Mouse (Mus musculus): Measurements from ENCODE around the gene Fbxl14. TPM values are rescaled to one million over a fixed set of nuclear protein-coding genes. Genes with fewer than 3 reads are reported as not detected.
"Not testable (repeated sequence)": the region's sequence is repeated elsewhere in the genome, so short reads cannot be mapped to it uniquely, and the experiment has no call there.

Gene Fbxl14
- total RNA-seq, 2 experiments from 2014 or later: 25.3 to 26.8 TPM

DNA sequence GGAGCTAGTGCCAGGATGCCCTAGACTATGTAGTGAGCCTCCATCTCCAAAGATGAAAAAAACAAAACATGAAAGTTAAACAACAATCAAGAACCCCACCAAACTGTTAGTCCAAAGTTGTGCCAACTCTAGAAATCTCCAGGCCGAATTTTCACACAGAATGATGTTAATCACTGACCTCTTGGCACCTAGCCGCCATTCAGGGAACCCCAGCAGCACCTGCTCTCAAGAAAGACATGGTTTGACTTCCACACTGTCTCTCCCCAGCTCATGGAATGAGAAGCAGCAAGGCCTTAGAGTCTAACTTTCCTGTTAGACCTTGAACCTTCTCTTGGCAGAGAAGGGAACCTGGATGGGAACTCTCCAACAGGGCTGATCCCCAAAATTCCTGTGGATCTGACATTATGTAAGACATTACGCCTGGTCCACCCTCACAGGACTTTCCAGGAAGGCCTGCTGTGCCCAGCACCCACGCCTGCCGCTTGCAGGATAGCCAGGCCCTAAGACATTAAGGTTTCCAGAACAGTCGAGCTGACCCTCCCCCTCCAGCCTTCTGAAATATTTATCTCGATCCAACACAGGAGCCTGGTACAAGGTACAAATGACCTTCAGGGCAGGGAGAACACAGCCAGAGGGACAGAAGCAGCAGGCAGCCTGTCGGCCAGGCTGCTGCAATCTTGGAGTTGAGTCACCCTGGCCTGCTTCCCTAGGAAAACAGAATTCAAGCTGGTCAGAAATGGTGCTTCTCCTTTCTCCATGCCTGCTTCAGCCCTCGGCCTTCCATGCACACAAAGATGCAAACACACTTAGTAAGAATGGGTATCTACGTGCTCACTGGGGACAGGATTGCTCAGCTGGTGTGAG lies 12.3 kb upstream of the Fbxl14 start:
- DNase-seq (ENCODE audit: low spot score in 2 of 2): no peak
- intact Hi-C loops (cut with DNase I): no loop called here

DNA sequence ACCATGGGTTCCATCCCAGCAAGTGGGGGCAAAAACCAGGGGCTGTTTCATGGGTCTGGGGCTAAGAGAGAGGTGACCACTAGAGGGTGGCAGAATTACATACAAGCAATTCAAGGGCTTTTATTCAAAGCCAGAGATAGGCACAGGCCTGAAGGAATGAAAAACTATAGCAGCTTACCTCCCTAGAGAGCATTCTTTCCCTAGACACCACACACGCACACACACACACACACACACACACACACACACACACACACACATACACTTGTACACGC lies 11.7 kb upstream of the Fbxl14 start:
- intact Hi-C loops (cut with DNase I): no loop called here
- DNase-seq (ENCODE audit: low spot score in 2 of 2): no peak

DNA sequence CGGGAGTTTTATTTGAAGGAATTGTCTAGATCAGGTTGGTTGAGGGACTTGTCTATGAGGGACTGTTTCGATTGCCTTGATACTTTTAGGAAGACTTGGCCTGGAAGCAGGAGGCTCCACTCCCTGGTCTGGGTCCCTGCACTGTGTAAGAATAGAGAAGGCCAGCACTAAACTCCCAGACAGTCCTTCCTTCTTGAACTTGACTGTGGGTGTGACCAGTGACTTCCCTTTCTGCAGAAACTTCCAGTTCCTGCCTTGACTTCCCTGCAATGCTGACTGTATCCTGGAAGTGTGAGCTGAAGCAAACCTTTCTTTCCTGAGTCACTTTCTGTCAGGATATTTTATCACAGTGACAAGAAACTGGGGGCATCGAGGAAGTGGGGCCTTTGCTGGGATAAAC lies 8.7 kb upstream of the Fbxl14 start:
- no peak for DNase-seq (ENCODE audit: low spot score in 2 of 2)
- intact Hi-C loops (cut with DNase I): no loop called here

DNA sequence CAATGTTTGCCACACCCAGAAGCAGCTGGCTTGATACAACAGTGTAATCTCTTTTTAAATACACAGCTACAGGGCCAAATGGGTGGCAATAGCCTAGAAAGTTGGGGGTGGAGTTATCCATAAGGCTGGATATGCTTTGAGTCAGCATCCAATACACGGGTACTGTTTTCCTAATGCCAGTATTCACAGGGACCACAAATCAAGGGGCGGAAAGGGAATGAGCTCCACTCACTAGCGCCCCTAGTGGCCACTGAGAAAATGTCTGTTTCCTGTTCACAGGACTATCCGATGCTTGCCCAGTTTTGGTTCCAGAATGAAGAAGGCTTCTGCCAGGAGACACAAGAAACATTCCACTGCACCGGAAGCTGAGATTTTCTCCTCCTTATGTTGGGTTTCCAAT lies 7.3 kb upstream of the Fbxl14 start:
- DNase-seq (ENCODE audit: low spot score in 2 of 2): peak; percentile 52 to 62
- intact Hi-C loops (cut with DNase I): no loop called here

DNA sequence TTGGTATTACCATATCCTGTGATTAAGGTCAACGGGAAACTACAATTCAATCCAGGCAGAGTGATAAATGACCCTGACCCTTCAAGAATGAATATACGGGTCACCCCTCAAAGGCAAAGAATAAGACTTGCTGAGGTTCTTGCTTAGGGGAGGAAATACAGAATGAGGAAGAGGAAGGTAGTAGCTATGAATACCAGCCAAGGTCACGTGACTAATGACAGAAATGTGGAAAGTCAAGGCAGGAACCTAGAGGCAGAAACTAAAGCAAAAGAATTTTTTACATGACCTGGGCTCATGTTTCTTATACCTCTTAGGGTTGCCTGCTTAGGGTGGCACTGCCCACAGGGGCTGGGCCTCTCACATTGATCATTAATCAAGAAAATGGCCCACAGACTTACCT lies 6.8 kb upstream of the Fbxl14 start:
- intact Hi-C loops (cut with DNase I): no loop called here

DNA sequence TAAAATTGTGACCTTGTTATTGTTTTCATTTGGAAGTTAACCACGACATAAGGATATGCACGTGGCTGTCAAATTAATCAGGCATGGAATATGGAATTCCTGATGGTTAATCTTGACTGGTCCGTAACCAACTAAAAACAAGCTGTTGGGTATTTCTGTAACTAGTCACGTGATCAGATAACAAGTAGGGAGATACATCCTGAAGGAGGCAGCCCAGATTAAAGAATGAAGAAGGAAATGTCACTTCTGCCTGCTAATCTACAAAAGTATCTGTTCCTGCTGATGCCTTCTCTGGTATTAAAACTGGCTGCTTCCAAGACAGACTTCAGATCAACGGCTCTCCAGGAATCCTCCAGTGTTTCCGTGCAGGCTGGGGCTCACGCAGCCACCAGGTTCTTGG lies 6.0 kb upstream of the Fbxl14 start:
- no peak for DNase-seq (ENCODE audit: low spot score in 2 of 2)
- intact Hi-C loops (cut with DNase I): no loop called here

More for the DNA sequence above, 6.8 kb upstream of the Fbxl14 start:
- no peak for DNase-seq (ENCODE audit: low spot score in 2 of 2)

DNA sequence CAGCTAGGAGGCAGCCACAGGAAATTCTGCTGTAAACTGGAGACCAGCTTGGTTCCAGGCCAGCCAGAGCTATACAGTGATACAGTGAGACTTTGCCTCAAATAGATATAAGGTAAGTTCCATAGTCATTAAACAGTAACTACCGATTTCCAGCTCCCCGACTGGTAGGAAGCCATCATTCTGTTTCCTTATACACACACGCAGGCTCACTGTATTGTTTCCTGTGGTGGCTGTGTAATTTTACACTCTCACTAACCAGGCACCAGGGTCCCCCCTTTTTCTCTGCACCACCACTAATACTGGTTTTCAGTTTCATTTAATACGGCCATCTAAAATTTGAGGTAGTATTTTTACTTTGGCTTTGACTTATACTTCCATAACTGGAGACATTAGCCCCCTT lies 5.5 kb upstream of the Fbxl14 start:
- DNase-seq (ENCODE audit: low spot score in 2 of 2): no peak
- intact Hi-C loops (cut with DNase I): no loop called here

DNA sequence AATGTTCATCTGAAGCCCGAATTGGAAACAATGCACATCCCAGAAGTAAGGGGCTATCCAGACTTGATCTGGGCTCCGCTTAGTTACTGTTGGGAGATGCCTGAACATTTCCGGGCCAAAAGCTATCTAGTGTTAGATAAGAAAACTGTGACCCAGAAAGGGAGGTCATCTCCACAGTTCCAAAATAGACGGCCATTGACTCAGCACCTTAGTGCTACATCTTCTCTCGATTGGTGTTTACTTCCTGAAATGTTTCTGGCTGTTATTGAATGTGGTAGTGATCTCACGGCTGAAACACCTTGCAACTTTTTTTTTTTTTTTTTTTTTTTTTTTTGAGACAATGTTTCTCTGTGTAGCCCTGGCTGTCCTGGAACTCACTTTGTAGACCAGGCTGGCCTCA lies 3.5 kb upstream of the Fbxl14 start:
- no peak for DNase-seq (ENCODE audit: low spot score in 2 of 2)
- intact Hi-C loops (cut with DNase I): no loop called here

DNA sequence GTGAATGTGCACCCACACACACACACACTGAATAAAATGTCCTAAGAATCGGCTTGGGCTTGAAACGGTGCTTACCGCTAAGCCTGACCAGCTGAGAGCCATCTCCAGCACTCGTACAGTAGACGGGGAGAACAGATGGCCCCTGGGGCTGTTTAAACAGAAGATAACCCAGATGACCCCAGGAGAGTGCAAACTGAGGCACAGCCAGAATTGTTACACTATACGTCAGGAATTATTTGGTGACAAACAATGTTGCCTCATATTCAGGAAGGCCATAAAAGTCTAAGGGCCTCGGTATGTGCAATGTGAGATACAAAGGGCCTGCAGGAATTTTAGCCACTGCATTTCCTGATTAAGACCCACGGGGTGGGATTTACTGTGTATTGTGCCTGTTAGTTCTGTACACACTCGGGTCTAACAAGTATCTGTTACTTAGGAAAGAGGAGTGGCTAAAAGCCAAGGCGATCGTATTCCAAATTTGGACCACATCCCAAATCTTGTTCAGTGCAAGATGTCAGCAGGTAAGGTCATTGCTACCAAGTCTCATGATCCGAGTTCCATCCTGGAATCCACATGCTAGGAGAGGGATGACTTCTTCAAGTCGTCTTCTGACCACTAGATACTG lies 1.7 kb upstream of the Fbxl14 start:
- DNase-seq (ENCODE audit: low spot score in 2 of 2): no peak
- intact Hi-C loops (cut with DNase I): no loop called here

DNA sequence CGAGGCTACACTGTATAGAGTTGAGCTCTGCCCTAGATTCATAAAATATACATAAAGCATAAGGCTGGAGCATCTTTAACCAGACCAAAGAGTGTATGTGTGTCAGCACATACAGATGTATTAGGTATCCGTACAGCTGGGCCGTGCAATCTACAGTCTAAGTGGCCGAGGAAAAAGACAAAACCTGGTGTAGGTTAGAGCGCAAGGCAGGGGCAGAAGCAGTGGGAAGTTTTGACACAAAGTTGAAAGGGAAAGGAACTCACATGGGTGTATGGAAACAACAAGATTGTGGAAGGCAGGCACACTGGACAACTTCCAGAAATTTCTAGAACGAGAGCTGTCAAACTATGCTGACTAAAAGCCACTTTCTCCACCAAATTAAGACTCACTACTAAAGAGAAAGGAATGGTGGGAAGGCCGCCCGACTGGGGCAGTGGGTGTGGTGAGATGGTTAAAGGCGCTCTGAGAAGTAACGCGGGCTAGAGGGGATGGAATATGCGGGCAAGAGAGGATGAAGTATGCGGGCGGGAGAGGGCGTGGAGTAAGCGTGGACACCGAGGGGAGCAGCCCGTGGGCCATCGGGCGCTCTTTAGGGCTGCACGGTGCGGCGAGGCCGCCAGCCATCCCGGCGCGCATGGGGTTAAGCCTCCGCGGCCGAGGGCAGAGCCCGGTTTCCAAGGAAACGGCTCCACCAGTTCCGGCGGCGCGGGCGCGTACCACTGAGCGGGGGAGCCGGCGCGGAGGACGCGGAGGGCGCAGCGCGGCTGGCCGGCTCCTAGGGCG lies 717 bp upstream of the Fbxl14 start:
- peak; percentile 78 to 86 for DNase-seq (ENCODE audit: low spot score in 2 of 2)
- intact Hi-C loops (cut with DNase I): no loop called here

DNA sequence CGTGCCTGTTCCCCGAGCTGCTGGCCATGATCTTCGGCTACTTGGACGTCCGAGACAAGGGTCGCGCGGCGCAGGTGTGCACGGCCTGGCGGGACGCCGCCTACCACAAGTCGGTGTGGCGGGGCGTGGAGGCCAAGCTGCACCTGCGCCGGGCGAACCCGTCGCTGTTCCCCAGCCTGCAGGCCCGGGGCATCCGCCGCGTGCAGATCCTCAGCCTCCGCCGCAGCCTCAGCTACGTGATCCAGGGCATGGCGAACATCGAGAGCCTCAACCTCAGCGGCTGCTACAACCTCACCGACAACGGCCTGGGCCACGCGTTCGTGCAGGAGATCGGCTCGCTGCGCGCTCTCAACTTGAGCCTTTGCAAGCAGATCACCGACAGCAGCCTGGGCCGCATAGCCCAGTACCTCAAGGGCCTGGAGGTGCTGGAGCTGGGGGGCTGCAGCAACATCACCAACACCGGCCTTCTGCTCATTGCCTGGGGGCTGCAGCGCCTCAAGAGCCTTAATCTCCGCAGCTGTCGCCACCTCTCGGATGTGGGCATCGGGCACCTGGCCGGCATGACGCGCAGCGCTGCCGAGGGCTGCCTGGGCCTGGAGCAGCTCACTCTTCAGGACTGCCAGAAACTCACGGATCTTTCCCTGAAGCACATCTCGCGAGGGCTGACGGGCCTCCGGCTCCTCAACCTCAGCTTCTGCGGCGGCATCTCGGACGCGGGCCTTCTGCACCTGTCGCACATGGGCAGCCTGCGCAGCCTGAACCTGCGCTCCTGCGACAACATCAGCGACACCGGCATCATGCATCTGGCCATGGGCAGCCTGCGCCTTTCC lies 623 bp downstream of the Fbxl14 start:
- peak; percentile 50 to 72 for DNase-seq (ENCODE audit: low spot score in 2 of 2)
- intact Hi-C loops (cut with DNase I): loop anchor here (10.0 kb wide), 3 partner anchors 315 to 815 kb away; partner anchors contain the start of genes B4galnt3 and D330020A13Rik

DNA sequence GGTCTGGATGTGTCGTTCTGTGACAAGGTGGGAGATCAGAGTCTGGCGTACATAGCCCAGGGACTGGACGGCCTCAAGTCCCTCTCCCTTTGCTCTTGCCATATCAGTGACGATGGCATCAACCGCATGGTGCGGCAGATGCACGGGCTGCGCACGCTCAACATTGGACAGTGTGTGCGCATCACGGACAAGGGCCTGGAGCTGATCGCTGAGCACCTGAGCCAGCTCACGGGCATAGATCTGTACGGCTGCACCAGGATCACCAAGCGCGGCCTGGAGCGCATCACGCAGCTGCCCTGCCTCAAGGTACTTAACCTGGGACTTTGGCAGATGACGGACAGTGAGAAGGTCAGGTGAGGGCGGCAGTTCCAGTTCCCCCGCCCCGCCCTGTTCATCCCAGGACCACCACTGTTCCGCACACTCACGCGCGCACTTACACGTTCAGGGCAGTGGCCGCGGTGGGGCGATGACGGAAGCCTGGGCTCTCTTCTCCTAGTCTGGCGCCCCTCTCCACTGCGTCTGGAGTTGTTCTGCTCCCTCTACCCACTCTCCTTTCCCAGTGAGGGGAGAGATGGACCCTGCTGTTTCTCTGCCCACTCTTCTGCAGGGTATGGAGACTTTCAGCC lies 1.4 kb downstream of the Fbxl14 start:
- DNase-seq (ENCODE audit: low spot score in 2 of 2): peak in 1 of 2 experiments; percentile 34
- intact Hi-C loops (cut with DNase I): loop anchor here (10.0 kb wide), 3 partner anchors 314 to 814 kb away; partner anchors contain the start of genes B4galnt3 and D330020A13Rik

DNA sequence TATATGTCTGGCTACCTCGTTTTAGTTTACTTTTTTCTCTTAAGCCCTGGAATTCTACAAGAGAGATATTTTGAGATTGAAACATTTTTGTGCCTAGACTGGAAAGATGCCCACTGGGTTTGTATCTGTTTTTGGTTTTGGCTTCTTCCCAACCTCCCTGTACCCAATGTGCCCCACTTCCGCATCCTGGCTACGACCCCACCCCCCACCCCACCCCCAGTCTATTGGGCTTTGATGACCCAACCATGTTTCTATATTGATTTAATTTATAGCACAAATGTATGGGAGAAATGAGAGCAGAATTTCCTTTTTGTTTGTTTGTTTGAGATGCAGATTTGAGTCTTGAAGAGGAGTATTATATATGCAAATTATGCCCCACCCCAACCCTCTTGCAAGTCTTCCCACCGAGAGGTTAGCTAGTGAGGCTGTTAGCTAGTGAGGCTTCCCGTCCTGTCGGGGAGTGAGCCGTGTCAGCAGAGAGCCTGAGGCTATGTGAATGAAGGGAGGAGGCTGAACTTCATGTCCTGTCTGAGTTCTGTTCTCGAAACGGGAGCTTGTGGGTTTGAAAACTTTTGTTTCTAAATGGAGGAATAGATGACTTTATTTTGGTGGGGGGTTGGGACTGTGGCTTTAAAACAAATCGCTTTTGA lies 2.4 kb downstream of the Fbxl14 start:
- intact Hi-C loops (cut with DNase I): loop anchor here (10.0 kb wide), 3 partner anchors 313 to 813 kb away; partner anchors contain the start of genes B4galnt3 and D330020A13Rik
- not testable (repeated sequence) for DNase-seq (ENCODE audit: low spot score in 2 of 2)

DNA sequence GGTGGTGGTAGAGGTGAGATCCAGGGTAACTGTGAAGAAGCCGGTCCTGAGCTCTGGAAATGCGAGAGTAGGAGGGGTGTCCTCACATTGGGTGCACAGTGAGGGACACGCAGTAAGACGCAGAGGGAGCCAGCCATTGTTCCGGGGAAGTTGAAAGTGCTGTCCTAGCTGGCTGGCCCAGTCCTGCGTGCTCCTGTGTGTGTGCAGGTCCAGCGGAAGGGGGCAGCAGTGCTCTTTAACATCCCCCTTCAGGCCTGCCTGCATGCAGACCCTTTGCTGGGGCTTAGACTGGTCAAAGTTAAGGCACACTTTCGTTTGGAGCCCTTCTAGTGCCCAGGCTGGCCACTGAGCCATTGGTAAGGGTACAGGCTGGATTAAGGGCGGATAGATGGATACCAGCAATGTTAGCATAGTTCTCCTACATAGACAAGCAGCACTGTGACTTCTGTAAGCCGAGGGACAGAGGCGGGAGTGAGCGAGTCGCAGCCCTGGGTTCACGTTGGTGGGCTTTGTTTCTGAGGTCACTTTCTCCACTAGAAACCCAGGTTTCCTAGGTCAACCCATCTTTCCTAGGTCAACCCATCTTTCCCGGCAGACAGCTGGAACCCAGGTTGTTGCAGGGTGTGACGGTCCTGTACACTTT lies 3.6 kb downstream of the Fbxl14 start:
- intact Hi-C loops (cut with DNase I): loop anchor here (10.0 kb wide), 3 partner anchors 312 to 812 kb away; partner anchors contain the start of genes B4galnt3 and D330020A13Rik
- peak; percentile 40 to 50 for DNase-seq (ENCODE audit: low spot score in 2 of 2)

DNA sequence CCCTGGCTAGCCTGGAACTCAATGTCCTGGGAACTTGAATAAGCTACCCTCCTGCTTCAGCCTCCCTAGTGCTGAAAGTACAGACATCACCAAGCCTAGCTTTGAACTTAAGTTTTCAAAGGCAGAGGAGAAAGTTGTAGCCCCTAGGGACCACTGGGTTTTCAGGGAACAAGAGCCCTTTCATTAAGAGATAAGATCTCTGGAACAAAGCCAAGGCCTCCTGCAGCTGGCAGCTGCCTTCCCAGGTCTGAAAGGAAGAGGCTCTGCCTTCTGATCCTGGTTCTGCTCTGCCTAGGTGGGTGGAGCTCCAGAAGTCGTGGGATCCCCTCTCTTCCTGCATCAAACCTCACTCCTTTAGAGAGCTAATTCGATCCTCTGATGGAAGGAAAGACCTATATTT lies 6.0 kb downstream of the Fbxl14 start:
- DNase-seq (ENCODE audit: low spot score in 2 of 2): no peak

DNA sequence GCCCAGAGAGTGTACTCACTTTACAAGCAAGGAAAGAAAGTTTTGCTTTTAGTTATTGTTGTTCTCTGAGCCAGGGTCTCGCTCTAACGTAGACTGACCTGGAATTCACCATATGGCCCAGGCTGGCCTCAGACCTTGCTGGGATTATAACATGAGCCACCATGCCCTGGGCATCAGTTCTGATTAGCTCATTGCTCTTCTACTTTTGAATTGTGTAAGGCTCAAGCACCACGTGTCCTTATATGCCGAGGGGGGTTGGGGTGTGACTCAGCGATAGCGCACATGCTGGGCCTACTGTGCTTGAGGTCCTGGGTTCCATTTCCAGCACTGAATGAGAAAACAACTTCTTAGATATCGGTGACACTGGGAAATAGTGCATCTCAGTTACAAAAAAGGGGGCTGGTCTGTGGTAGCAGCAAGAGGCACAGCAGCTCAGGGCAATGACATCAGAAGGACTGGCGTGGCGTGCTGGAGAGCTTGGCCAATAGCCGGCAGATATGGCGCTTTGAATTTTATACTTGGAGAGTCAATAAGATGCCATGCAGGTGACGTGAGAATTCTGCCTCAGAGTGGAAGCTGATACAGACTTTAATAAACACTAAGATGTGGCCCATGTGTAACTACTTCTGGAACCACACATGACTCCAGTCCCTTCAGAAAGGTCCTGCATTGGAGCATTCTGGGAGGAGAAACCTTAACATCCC lies 7.1 kb downstream of the Fbxl14 start:
- intact Hi-C loops (cut with DNase I): loop anchor here (5.0 to 10.0 kb wide), 6 partner anchors 308 to 808 kb away; partner anchors contain the start of genes B4galnt3, D330020A13Rik, Rad52 and Wnk1
- DNase-seq (ENCODE audit: low spot score in 2 of 2): no peak

More for the DNA sequence above, 6.0 kb downstream of the Fbxl14 start:
- intact Hi-C loops (cut with DNase I): loop anchor here (5.0 to 10.0 kb wide), 6 partner anchors 309 to 809 kb away; partner anchors contain the start of genes B4galnt3, D330020A13Rik, Rad52 and Wnk1

DNA sequence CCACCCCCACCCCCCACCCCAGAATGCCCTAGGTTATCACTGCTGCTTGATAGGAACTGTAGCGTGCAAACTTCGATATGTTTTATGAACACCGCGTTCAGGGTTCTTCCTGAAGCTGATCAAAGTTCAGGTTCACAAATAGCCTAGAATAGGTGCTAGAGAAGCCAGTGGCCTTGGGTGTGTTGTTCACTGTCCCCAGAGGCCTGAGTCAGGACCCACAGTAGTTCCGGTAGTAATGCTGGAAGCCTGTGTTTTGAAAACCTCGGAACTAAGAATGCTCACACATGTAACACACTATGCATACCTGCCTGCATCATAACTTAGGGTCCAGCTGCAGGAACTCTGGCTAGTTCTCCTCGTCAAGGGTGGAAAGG lies 7.6 kb downstream of the Fbxl14 start:
- intact Hi-C loops (cut with DNase I): loop anchor here (5.0 to 10.0 kb wide), 6 partner anchors 308 to 808 kb away; partner anchors contain the start of genes B4galnt3, D330020A13Rik, Rad52 and Wnk1
- no peak for DNase-seq (ENCODE audit: low spot score in 2 of 2)

All from left cerebral cortex, postnatal 14 days (tissue).